Mouse (Mus musculus) CH12.LX (cell line): ENCODE data around the gene Stc2. TPM values are rescaled to one million over a fixed set of nuclear protein-coding genes. Genes with fewer than 3 reads are reported as not detected.

Experiments
- DNase-seq: peaks from one replicate; pipeline ENCODE4 v3.0.0-alpha.2; 2013; ENCODE audit errors: extremely low read depth
- H3K27ac ChIP-seq: 2 replicates; pipeline ENCODE4 v1.5.1; 2012; ENCODE audit warnings: low read depth, mild to moderate bottlenecking, control low read depth, moderate library complexity; ENCODE audit not compliant: insufficient read depth
- H3K27me3 ChIP-seq: replicated peaks from 2 replicates; pipeline ENCODE3; 2012; ENCODE audit warnings: inconsistent platforms
- H3K36me3 ChIP-seq, 2 experiments: replicated peaks in 1 of 2; 2 replicates each; pipeline versions ENCODE3 to v1.6.1; 2012; ENCODE audit warnings: inconsistent platforms in 1 of 2, low read length in 1 of 2, mild to moderate bottlenecking in 1 of 2, mixed read lengths in 1 of 2, moderate library complexity in 1 of 2; ENCODE audit not compliant: control insufficient read depth in 1 of 2, insufficient read depth in 1 of 2
- H3K4me1 ChIP-seq, 2 experiments: 2 replicates each; pipeline ENCODE4 v1.6.1; 2012; ENCODE audit warnings: inconsistent platforms in 1 of 2, moderate library complexity in 1 of 2; ENCODE audit not compliant: insufficient read depth in 2 of 2, control insufficient read depth in 1 of 2
- H3K4me2 ChIP-seq: 2 replicates; pipeline ENCODE4 v1.6.1; 2012; ENCODE audit warnings: low read depth, mild to moderate bottlenecking, control low read depth; ENCODE audit not compliant: poor library complexity, insufficient read depth, severe bottlenecking
- H3K4me3 ChIP-seq, 3 experiments: fragments of 150-350 bp in 1 of 3; sonication (generic) in 1 of 3; replicated peaks in 1 of 3; 2 replicates each; pipeline versions ENCODE3 to v1.5.1; 2011 to 2012; ENCODE audit warnings: low read depth in 2 of 3, low read length in 2 of 3, mild to moderate bottlenecking in 2 of 3, moderate library complexity in 2 of 3, control low read depth in 1 of 3, improper control_type of control experiment in 1 of 3, inconsistent platforms in 1 of 3, mixed read lengths in 1 of 3; ENCODE audit not compliant: poor library complexity in 1 of 3
- H3K79me2 ChIP-seq: replicated peaks from 2 replicates; pipeline ENCODE4 v1.6.1; 2012; ENCODE audit warnings: mild to moderate bottlenecking, moderate library complexity; ENCODE audit not compliant: control insufficient read depth, poor library complexity, insufficient read depth, severe bottlenecking; ENCODE audit errors: extremely low read depth
- H3K9ac ChIP-seq: 2 replicates; pipeline ENCODE4 v1.6.1; 2012; ENCODE audit warnings: low read depth, mild to moderate bottlenecking, control low read depth, moderate library complexity; ENCODE audit not compliant: insufficient read depth
- H3K9me3 ChIP-seq: replicated peaks from 2 replicates; pipeline ENCODE3; 2012; ENCODE audit warnings: low read length, inconsistent platforms, mixed read lengths
- CHD1 ChIP-seq: IDR thresholded peaks from 2 replicates; pipeline ENCODE4 v1.6.1; 2012; ENCODE audit warnings: low read depth, low read length, improper control_type of control experiment, inconsistent platforms
- CTCF ChIP-seq, 2 experiments: IDR thresholded peaks in 1 of 2; conservative IDR thresholded peaks in 1 of 2; 2 replicates each; pipeline ENCODE4 v1.5.1; 2011 to 2012; ENCODE audit warnings: low read depth in 2 of 2, low read length in 2 of 2, improper control_type of control experiment in 1 of 2, inconsistent platforms in 1 of 2, mild to moderate bottlenecking in 1 of 2, moderate library complexity in 1 of 2
- ELF1 ChIP-seq: IDR thresholded peaks from 2 replicates; pipeline ENCODE4 v1.6.1; 2014; ENCODE audit warnings: low read depth, mild to moderate bottlenecking, inconsistent platforms, low read length, improper control_type of control experiment
- EP300 ChIP-seq: IDR thresholded peaks from 2 replicates; pipeline ENCODE4 v1.6.1; 2011; ENCODE audit warnings: low read length, improper control_type of control experiment
- GABPA ChIP-seq: IDR thresholded peaks from 2 replicates; pipeline ENCODE4 v1.6.1; 2012; ENCODE audit warnings: low read depth, low read length, improper control_type of control experiment, inconsistent platforms; ENCODE audit not compliant: insufficient replicate concordance
- IRF4 ChIP-seq: IDR thresholded peaks from 2 replicates; pipeline ENCODE4 v1.6.1; 2014; ENCODE audit warnings: low read depth, mild to moderate bottlenecking, inconsistent platforms, low read length, improper control_type of control experiment
- MAFK ChIP-seq: IDR thresholded peaks from 2 replicates; pipeline ENCODE4 v1.6.1; 2011; ENCODE audit warnings: low read length, improper control_type of control experiment; ENCODE audit not compliant: insufficient replicate concordance
- MEF2A ChIP-seq: IDR thresholded peaks from 2 replicates; pipeline ENCODE4 v1.6.1; 2014; ENCODE audit warnings: low read depth, mild to moderate bottlenecking, inconsistent platforms, low read length, improper control_type of control experiment, borderline replicate concordance
- MXI1 ChIP-seq: IDR thresholded peaks from 2 replicates; pipeline ENCODE4 v1.6.1; 2011; ENCODE audit warnings: mild to moderate bottlenecking, low read depth, low read length, improper control_type of control experiment
- POLR2AphosphoS2 ChIP-seq: IDR thresholded peaks from 2 replicates; pipeline ENCODE4 v1.6.1; 2011; ENCODE audit warnings: low read depth, low read length, improper control_type of control experiment
- SIN3A ChIP-seq: IDR thresholded peaks from 2 replicates; pipeline ENCODE4 v1.6.1; 2012; ENCODE audit warnings: low read length, improper control_type of control experiment, inconsistent platforms
- TBP ChIP-seq: conservative IDR thresholded peaks from 2 replicates; pipeline ENCODE4 v1.6.1; 2011; ENCODE audit warnings: low read depth, low read length, improper control_type of control experiment
- TCF12 ChIP-seq: IDR thresholded peaks from 2 replicates; pipeline ENCODE4 v1.6.1; 2014; ENCODE audit warnings: low read depth, mild to moderate bottlenecking, inconsistent platforms, low read length, improper control_type of control experiment
- UBTF ChIP-seq: IDR thresholded peaks from 2 replicates; pipeline ENCODE4 v1.6.1; 2012; ENCODE audit warnings: low read depth, mild to moderate bottlenecking, inconsistent platforms, low read length, improper control_type of control experiment, moderate library complexity
- USF2 ChIP-seq: conservative IDR thresholded peaks from 2 replicates; pipeline ENCODE4 v1.6.1; 2011; ENCODE audit warnings: low read depth, low read length, improper control_type of control experiment
- dilution Hi-C: fragments of 300-500 bp; cut with MboI; formaldehyde crosslinking; loops from 2 replicates; pipeline ENCODE4 v1.14.3; 2020; ENCODE audit warnings: low sequenced_read_pairs; ENCODE audit not compliant: extremely low pct_unique_long_range_greater_than_20kb, extremely low pct_ligation_motif_present
- in situ Hi-C: fragments of 300-500 bp; cut with MboI; formaldehyde crosslinking; loops from 3 replicates; pipeline ENCODE4 v1.14.3; 2019; ENCODE audit warnings: low sequenced_read_pairs, low pct_ligation_motif_present, low pct_unique_long_range_greater_than_20kb, mixed read lengths
- polyA plus RNA-seq: library from polyadenylated mRNA; unstranded; fragments of >175 nt; gene quantifications from 2 replicates; pipeline ENCODE4 v1.2.1, GENCODE M21; 2012; ENCODE audit warnings: low read depth; ENCODE audit not compliant: insufficient read length
- total RNA-seq, 2 experiments: library from RNA; depleted of rRNA; stranded (reverse); fragments of 300-350 nt in 1 of 2; fragments of >200 nt in 1 of 2; gene quantifications; 2 replicates each; pipeline ENCODE4 v1.2.3; 2012 to 2014

Stc2 gene
- total and polyA plus RNA-seq, 3 experiments: not detected

GRCm38 (mm10) chr11:31403080-31403479 is 33.2 kb upstream of the Stc2 start:
- H3K79me2 ChIP-seq: no peaks in the 10 kb centered on the region
- H3K9ac ChIP-seq: no peak overlapping the region
- no peak overlapping the region for H3K27ac ChIP-seq
- no peaks in the 10 kb centered on the region for H3K4me1 ChIP-seq
- H3K9me3 ChIP-seq: no peaks in the 10 kb centered on the region
- H3K4me3 ChIP-seq: no peak overlapping the region
- no peaks in the 10 kb centered on the region for H3K36me3 ChIP-seq
- H3K4me2 ChIP-seq: no peak overlapping the region
- H3K27me3 ChIP-seq: no peaks in the 10 kb centered on the region
- dilution Hi-C loops (no loop called here), in situ Hi-C loops (no loop called here)
- DNase-seq: no peak
- TF ChIP-seq USF2: no peak
- no peak for TF ChIP-seq IRF4

- Histone ChIP-seq H3K4me3 (no peak overlapping the region), H3K9me3 (no peaks in the 10 kb centered on the region), H3K79me2 (no peaks in the 10 kb centered on the region), H3K36me3 (no peaks in the 10 kb centered on the region), H3K27me3 (no peaks in the 10 kb centered on the region), H3K9ac (no peak overlapping the region), H3K4me1 (no peaks in the 10 kb centered on the region), H3K27ac (no peak overlapping the region), H3K4me2 (no peak overlapping the region)
- TF ChIP-seq POLR2AphosphoS2 (no peak), CHD1 (no peak), TCF12 (no peak), MXI1 (no peak), ELF1 (no peak), TBP (no peak), CTCF (conservative IDR thresholded peaks at IDR 0.05 in 1 of 2, IDR thresholded peaks at IDR 0.05 in 1 of 2; ENCODE audit: low read depth in 2 of 2, low read length in 2 of 2) (no peak), MEF2A (no peak), UBTF (no peak), MAFK (no peak), SIN3A (no peak), GABPA (no peak), EP300 (no peak)
- in situ Hi-C loops: no loop called here
- no peak for DNase-seq
- dilution Hi-C loops: no loop called here
Observed at GRCm38 (mm10) chr11:31398604-31399003, 28.7 kb upstream of the Stc2 start.
